Mouse (Mus musculus) midbrain, postnatal 0 days (tissue): ENCODE measurements around the gene Dner. TPM values are rescaled to one million over a fixed set of nuclear protein-coding genes. Genes with fewer than 3 reads are reported as not detected.
A peak's percentile ranks its signal among the peaks of the same experiment; 100 is the strongest.

Experiments used
- ATAC-seq: fragments of 200-750 bp; cut with Nextera tagmentation; 2 replicates; pipeline ENCODE4 v1.8.0; 2017; ENCODE audit warnings: moderate number of reproducible peaks, mild to moderate bottlenecking, moderate TSS enrichment, moderate library complexity; ENCODE audit not compliant: low FRiP score
- DNase-seq: peaks from one replicate; pipeline ENCODE4 v3.0.0-alpha.2; 2015; ENCODE audit warnings: low spot score
- H3K27ac ChIP-seq: fragments of 300-500 bp; sonication (generic); 2 replicates; pipeline ENCODE4 v1.5.1; 2014; ENCODE audit warnings: low read depth, mild to moderate bottlenecking, low read length, mixed read lengths
- H3K27me3 ChIP-seq: fragments of 300-500 bp; sonication (generic); 2 replicates; pipeline ENCODE4 v1.6.1; 2014; ENCODE audit warnings: low read length, control low read depth, mixed read lengths; ENCODE audit not compliant: insufficient read depth
- H3K36me3 ChIP-seq: fragments of 300-500 bp; sonication (generic); 2 replicates; pipeline ENCODE4 v1.6.1; 2014; ENCODE audit warnings: low read length, control low read depth, mixed read lengths; ENCODE audit not compliant: insufficient read depth
- H3K4me1 ChIP-seq: fragments of 300-500 bp; sonication (generic); 2 replicates; pipeline ENCODE4 v1.6.1; 2014; ENCODE audit warnings: mild to moderate bottlenecking, control low read depth, antibody characterized with exemption, low read length, mixed read lengths; ENCODE audit not compliant: insufficient read depth
- H3K4me2 ChIP-seq: fragments of 300-500 bp; sonication (generic); 2 replicates; pipeline ENCODE4 v1.6.1; 2014; ENCODE audit warnings: low read depth, mild to moderate bottlenecking, low read length, mixed read lengths; ENCODE audit not compliant: poor library complexity, severe bottlenecking
- H3K4me3 ChIP-seq: fragments of 300-500 bp; sonication (generic); 2 replicates; pipeline ENCODE4 v1.5.1; 2014; ENCODE audit warnings: low read depth, mild to moderate bottlenecking, low read length, moderate library complexity
- H3K9ac ChIP-seq: fragments of 300-500 bp; sonication (generic); replicated peaks from 2 replicates; pipeline ENCODE4 v1.6.1; 2014; ENCODE audit warnings: mild to moderate bottlenecking, low read length, moderate library complexity, mixed read lengths; ENCODE audit not compliant: poor library complexity, severe bottlenecking
- H3K9me3 ChIP-seq: fragments of 300-500 bp; sonication (generic); 2 replicates; pipeline ENCODE4 v1.6.1; 2016; ENCODE audit warnings: low read length, control low read depth
- CTCF ChIP-seq: IDR thresholded peaks from 2 replicates; pipeline ENCODE4 v1.5.1; 2016; ENCODE audit warnings: antibody characterized with exemption, mild to moderate bottlenecking
- WGBS: fragments of 180-500 bp; shearing (Covaris S2); extraction: QIAGEN DNeasy Blood & Tissue Kit; methylation state at CpG from one replicate; pipeline ENCODE4 v1.1.7; 2014; 5-methylcytosine and 5-hydroxymethylcytosine counted together
- polyA plus RNA-seq: library from polyadenylated mRNA; unstranded; fragments of >200 nt; fragmentation: Nextera tagmentation; extraction: Ambion mirVana; gene quantifications from 2 replicates; pipeline ENCODE4 v1.2.1, GENCODE M21; 2015
- total RNA-seq: library from RNA; depleted of rRNA; stranded (reverse); fragments of >200 nt; gene quantifications from 2 replicates; pipeline ENCODE4 v1.2.3, GENCODE M21; 2014

Dner gene
- total and polyA plus RNA-seq, 2 experiments from 2014 or later = 321 to 323 TPM

- TF ChIP-seq CTCF = peak; percentile 86
- Histone ChIP-seq H3K36me3 (no peaks in the 10 kb centered on the region), H3K4me2 (no peak overlapping the region), H3K9me3 (no peaks in the 10 kb centered on the region), H3K27me3 (no peaks in the 10 kb centered on the region), H3K4me3 (no peak overlapping the region), H3K9ac (no peak overlapping the region), H3K4me1 (peaks cover 9% of the 10 kb centered on the region), H3K27ac (no peak overlapping the region)
- ATAC-seq = no peak
- WGBS = 0% methylated on average over 2 of the region's 2 CpGs
- DNase-seq = peak; percentile 90
These were observed 1.1 kb upstream of the Dner start for GRCm38 (mm10) chr1:84697136-84697535.

DNA sequence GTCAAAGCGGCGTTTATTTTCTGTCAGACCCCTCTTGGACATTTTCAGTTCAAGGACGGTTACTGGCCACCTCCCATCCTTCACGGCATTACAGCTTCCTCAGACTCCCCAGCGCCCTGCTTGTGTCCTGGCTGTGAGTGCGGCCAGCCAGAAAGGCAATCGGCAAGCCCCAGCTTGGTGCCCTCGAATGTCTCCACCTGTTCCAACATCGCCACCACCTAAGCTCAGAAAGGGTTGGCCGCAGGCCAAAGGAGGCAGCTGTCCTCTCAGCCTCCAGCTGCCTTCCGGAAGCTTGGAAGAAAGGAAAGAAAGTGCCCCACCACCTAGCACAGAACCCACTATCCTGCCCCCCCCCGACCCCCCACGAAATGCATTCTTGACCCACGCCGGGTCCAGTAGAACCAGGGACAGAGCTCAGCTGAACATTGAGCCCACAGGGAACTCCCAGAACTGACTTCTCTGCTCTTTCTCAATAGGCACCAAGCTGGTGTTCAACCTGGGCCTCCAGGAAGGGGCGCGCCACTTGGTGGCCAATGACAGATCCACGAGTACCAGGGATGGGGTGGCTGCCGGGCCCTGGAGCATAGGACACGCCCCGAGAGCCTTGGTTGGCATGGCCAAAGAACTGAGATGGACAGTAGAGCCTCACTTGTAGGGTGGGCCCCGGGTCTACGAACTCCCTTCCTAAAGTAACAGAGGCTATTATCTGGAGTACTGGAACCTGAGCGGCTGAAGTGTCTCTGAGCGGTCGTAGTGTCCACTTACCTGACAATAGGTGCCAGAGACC lies 1.1 kb downstream of the Dner start:
- ATAC-seq = peak; percentile 85
- 5% methylated on average over 26 of the region's 26 CpGs for WGBS

DNA sequence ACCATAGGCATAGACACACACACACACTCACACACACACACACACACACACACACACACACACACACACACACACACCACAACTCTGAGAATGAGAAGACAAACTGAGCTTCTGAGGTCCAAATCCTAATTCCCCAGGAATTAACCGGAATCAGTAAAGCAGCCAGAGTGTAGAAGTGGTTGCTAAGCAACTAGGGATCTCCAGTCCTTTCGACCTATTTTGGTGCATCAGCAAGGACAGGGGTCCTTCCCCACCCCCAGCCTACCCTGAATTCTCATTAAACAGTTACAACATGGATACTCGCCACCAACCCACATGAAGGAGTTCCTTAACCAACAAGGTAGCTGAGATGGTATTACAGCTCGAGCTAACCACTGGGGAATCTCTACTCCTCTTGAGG lies 18.1 kb downstream of the Dner start:
- Histone ChIP-seq H3K27ac (0 out of 2 replicates have a peak overlapping the region, but pooled peaks have one; percentile 32), H3K4me2 (no peak overlapping the region), H3K4me3 (no peak overlapping the region), H3K9me3 (no peaks in the 10 kb centered on the region), H3K27me3 (no peaks in the 10 kb centered on the region), H3K36me3 (no peaks in the 10 kb centered on the region), H3K4me1 (no peaks in the 10 kb centered on the region; the same call in 1 of the 2 replicates), H3K9ac (no peak overlapping the region)
- 39% methylated on average over 4 of the region's 4 CpGs for WGBS
- no peak for ATAC-seq
- no peak for TF ChIP-seq CTCF
- DNase-seq = no peak

More for the DNA sequence above, 1.1 kb downstream of the Dner start:
- H3K27ac ChIP-seq = peak overlapping the region; percentile 85
- H3K9me3 ChIP-seq = no peaks in the 10 kb centered on the region
- H3K27me3 ChIP-seq = no peaks in the 10 kb centered on the region
- peak overlapping the region; percentile 91 for H3K4me3 ChIP-seq
- peaks cover 11% of the 10 kb centered on the region for H3K4me1 ChIP-seq
- H3K4me2 ChIP-seq = peak overlapping the region; percentile 64
- no peaks in the 10 kb centered on the region for H3K36me3 ChIP-seq
- peak overlapping the region; percentile 89 for H3K9ac ChIP-seq
- DNase-seq = peak; percentile 87
- peak; percentile 71 for TF ChIP-seq CTCF

- Histone ChIP-seq H3K27me3 (no peaks in the 10 kb centered on the region), H3K4me3 (no peak overlapping the region), H3K36me3 (no peaks in the 10 kb centered on the region), H3K4me2 (no peak overlapping the region), H3K27ac (0 out of 2 replicates have a peak overlapping the region, but pooled peaks have one; percentile 32), H3K9me3 (no peaks in the 10 kb centered on the region), H3K4me1 (no peaks in the 10 kb centered on the region; the same call in 1 of the 2 replicates), H3K9ac (no peak overlapping the region)
- DNase-seq (peak; percentile 46), ATAC-seq (no peak)
- whole genome bisulfite sequencing = 58% methylated on average over 7 of the region's 7 CpGs
- no peak for TF ChIP-seq CTCF
These were observed 27.7 kb downstream of the Dner start for GRCm38 (mm10) chr1:84668100-84668846.

DNA sequence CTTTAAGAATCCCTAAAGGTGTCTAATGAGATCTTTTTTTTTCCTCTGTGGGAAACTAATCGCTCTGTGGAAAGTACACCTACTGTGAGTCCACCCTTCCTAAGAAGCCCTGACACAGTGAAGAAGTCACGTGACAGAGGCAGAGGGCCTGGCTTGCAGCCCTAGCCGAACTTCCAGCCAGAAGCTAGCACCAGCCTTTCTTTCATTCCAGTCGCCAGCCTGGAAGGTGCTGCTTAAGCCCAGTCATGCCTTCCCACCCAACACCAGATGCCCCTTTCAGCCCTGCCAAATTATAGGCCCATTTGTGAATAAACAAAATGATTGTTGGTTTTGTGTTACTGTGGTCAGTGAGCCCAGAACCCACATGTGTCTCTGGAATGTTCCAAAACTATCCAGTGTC lies 28.4 kb downstream of the Dner start:
- ATAC-seq (no peak), DNase-seq (no peak)
- Histone ChIP-seq H3K4me1 (no peaks in the 10 kb centered on the region; the same call in 1 of the 2 replicates), H3K27me3 (no peaks in the 10 kb centered on the region), H3K4me3 (no peak overlapping the region), H3K27ac (0 out of 2 replicates have a peak overlapping the region, but pooled peaks have one; percentile 32), H3K9me3 (no peaks in the 10 kb centered on the region), H3K9ac (no peak overlapping the region), H3K36me3 (no peaks in the 10 kb centered on the region), H3K4me2 (no peak overlapping the region)
- 81% methylated on average over 4 of the region's 4 CpGs for WGBS
- TF ChIP-seq CTCF = no peak
